Mouse (Mus musculus): ENCODE measurements around the gene Adamts14.

Adamts14 gene

GRCm38 (mm10) chr10:61175442-61176204 lies 97.6 kb downstream of the Adamts14 start:
- peak; percentile 88 to 91 for DNase-seq

GRCm38 (mm10) chr10:61174711-61175441 lies 98.4 kb downstream of the Adamts14 start:
- DNase-seq = peak; percentile 64 to 68

- DNase-seq = peak; percentile 51 to 63
Measured at GRCm38 (mm10) chr10:61172496-61172895, 100.7 kb downstream of the Adamts14 start.

GRCm38 (mm10) chr10:61171654-61172053 lies 101.6 kb downstream of the Adamts14 start, which contains the start of gene Tbata:
Gene Tbata (plus strand): TSS chr10:61171954.
- no peak for DNase-seq

GRCm38 (mm10) chr10:61168393-61168792 lies 104.8 kb downstream of the Adamts14 start:
- DNase-seq = no peak

GRCm38 (mm10) chr10:61167333-61168096 lies 105.7 kb downstream of the Adamts14 start:
- DNase-seq = no peak

GRCm38 (mm10) chr10:61162366-61162765 lies 110.9 kb downstream of the Adamts14 start:
- peak in 1 of 2 experiments; percentile 37 for DNase-seq

GRCm38 (mm10) chr10:61160671-61161070 lies 112.6 kb downstream of the Adamts14 start:
- peak; percentile 70 to 72 for DNase-seq

- DNase-seq = no peak
Measured at GRCm38 (mm10) chr10:61160089-61160488, 113.1 kb downstream of the Adamts14 start.

- DNase-seq = no peak
Measured at GRCm38 (mm10) chr10:61158594-61158993, 114.6 kb downstream of the Adamts14 start.

- no peak for DNase-seq
Measured at GRCm38 (mm10) chr10:61156453-61156852, 116.8 kb downstream of the Adamts14 start.

GRCm38 (mm10) chr10:61155611-61156010 lies 117.6 kb downstream of the Adamts14 start:
- no peak for DNase-seq

GRCm38 (mm10) chr10:61152131-61152530 lies 121.1 kb downstream of the Adamts14 start:
- DNase-seq = no peak

GRCm38 (mm10) chr10:61150616-61151015 lies 122.6 kb downstream of the Adamts14 start:
- DNase-seq = no peak

GRCm38 (mm10) chr10:61149476-61149875 lies 123.8 kb downstream of the Adamts14 start:
- DNase-seq = no peak

GRCm38 (mm10) chr10:61147157-61148040 lies 125.8 kb downstream of the Adamts14 start, which contains the start of gene Sgpl1:
Gene Sgpl1 (minus strand): TSS chr10:61147703.
- peak; percentile 97 to 98 for DNase-seq
